In the genomic region with DNA sequence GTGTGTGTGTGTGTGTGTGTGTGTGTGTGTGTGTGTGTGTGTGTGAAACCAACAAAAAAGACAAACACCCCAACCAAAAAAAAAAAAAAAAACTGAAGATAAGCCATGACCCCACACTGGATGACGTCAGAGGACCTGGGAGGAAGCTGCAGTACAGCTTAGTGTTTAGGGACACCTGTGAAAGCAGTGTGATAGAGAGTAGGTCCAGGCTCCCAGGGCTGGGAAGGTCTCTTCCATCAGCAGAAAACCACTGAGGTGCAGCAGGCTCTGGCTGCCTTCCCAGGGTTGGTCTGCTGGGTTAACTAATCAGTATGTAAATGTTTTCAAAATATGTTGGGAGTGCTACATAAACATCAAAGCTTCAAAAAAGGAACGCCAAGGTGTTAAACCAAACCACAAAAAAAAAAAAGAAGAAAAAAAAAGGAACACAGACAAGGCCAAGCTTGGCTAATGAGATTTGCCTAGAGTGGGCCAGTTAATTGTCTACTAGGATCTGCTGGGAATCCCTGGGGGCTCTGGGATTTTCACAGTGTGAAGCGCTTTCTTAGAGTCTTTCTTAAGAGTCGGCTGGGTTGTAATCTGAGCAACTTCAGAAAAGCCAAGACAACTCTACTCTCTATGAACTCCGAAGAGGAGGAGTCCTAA, we compare ENCODE assay signal across 13 mouse cellular contexts. TPM values are rescaled to one million over a fixed set of nuclear protein-coding genes. Genes with fewer than 3 reads are reported as not detected.
DNase-seq lines count a peak whose midpoint lies in the region; ATAC-seq lines count a peak whose summit lies in the region.
"Had no signal": no experiment of that assay in that cellular context is flagged by ENCODE, and none has a peak within 500 bp of the region (broad histone marks: within the 10 kb centered on the region; RNA-seq: fewer than 3 reads in every experiment).

No protein-coding gene starts in this region.

- intact Hi-C loops in heart, postnatal 10 days (cut with DNase I), result no loop called here
- intact Hi-C loops in heart, postnatal 14 days (cut with DNase I), result loop anchor here (5.0 kb wide), 1 partner anchor 38 kb away; no protein-coding TSS in a partner anchor
- intact Hi-C loops in left cerebral cortex, postnatal 10 days (cut with DNase I), result loop anchor here (5.0 kb wide), 1 partner anchor 53 kb away; no protein-coding TSS in a partner anchor

- DNase-seq in embryo, embryonic 11 days, result peak; percentile 23
- no peak for DNase-seq in embryo, embryonic 10 days (ENCODE audit: low spot score)
- DNase-seq in CD4-positive, CD25-positive, alpha-beta regulatory T cell, adult 2 months (ENCODE audit: low read depth, low spot score), result peak; percentile 60
- peak; percentile 63 for DNase-seq in naive thymus-derived CD4-positive, alpha-beta T cell, adult 2 months (ENCODE audit: low read depth)
- no peak for DNase-seq in heart, postnatal 10 days
- DNase-seq in heart, postnatal 14 days, result no peak
- no peak for DNase-seq in left cerebral cortex, postnatal 10 days (ENCODE audit: extremely low spot score in 1 of 2, low spot score in 2 of 2)
- DNase-seq: cerebellum, adult 11-12 months had no signal

- ATAC-seq in inflammation-experienced regulatory T-cells, adult 6 months, result peak; percentile 53

RNA-seq across cellular contexts. Expression of gene Nin, which starts 8.6 kb away (rescaled TPM):
- polyA plus RNA-seq in inflammation-experienced regulatory T-cells, adult 6 months (2017; shearing (Covaris generic)), result 10 to 100 TPM; 14.6 to 25.0 (median 24.6) TPM
- 10 to 100 TPM; 34.9 to 35.6 TPM for total RNA-seq in heart, postnatal 10 days (2021)
- 10 to 100 TPM; 21.8 to 26.1 TPM for total RNA-seq in heart, postnatal 14 days (2021)
- 10 to 100 TPM; 49.2 to 51.8 TPM for total RNA-seq in left cerebral cortex, postnatal 10 days (2021)

RNA-seq across cellular contexts. Expression of gene Abhd12b, which starts 49.0 kb away (rescaled TPM):
- polyA plus RNA-seq in inflammation-experienced regulatory T-cells, adult 6 months (2017; shearing (Covaris generic)), result 1 to 10 TPM in 2 of 3 experiments, under 1 TPM in 1; 0.53 to 3.1 (median 1.9) TPM
- total RNA-seq in heart, postnatal 10 days (2021), result not detected
- not detected for total RNA-seq in heart, postnatal 14 days (2021)
- total RNA-seq in left cerebral cortex, postnatal 10 days (2021), result not detected
- polyA plus RNA-seq: erythroblast, embryonic 14.5 days; limb, embryonic 10.5 days; lung, embryonic 16.5 days; myocyte had no signal

Comparison
In these comparisons a context has a peak if more than half of its experiments do, and no peak if none do; other contexts are left out.
1. DNase-seq: peak in embryo, embryonic 11 days (single experiment), CD4-positive, CD25-positive, alpha-beta regulatory T cell, adult 2 months (single experiment) and naive thymus-derived CD4-positive, alpha-beta T cell, adult 2 months (single experiment); none in embryo, embryonic 10 days (single experiment), heart, postnatal 10 days (0 of 2), heart, postnatal 14 days (0 of 2) and left cerebral cortex, postnatal 10 days (0 of 2).